Mouse (Mus musculus): ENCODE measurements around the gene Elac2.

DNA sequence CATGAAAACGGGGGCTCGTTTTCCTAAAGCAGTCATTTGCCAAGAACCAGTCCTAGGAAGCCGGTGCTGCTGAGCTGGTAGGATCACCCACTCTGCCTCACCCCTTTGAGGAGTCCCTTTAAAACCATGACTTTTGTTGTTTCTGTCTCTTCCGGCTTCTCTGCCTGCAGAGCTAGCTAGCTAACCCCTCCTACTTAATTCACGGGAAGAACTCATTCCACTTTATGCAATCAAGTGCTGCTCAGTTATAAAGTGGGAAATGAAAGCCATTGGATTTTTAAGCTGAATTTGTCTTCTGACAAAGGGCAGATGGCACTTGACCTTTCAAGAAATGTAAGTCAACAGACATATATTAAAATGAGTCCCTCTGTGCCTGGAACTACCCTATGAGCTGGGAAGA lies 49.2 kb downstream of the Elac2 start:
- TF ChIP-seq POLR2A (IDR thresholded peaks at IDR 0.05; ENCODE audit: borderline replicate concordance, control insufficient read depth, low read depth, low read length) = no peak
- TF ChIP-seq CTCF (IDR thresholded peaks at IDR 0.05; ENCODE audit: control insufficient read depth, insufficient read depth, low read length) = no peak

Data from bone marrow, adult 2 months (tissue).